Mouse (Mus musculus) cerebral cortex, adult 2 months (tissue): ENCODE data around the gene Scn8a.

Experiments
- WGBS: fragments of 180-500 bp; shearing (Covaris S2); methylation state at CpG from one replicate; pipeline ENCODE4 v1.1.7; 2018; 5-methylcytosine and 5-hydroxymethylcytosine counted together

Gene Scn8a

GRCm38 (mm10) chr15:101039651-101040050, 170.0 kb downstream of the Scn8a start:
- 58% methylated on average over 17 of the region's 17 CpGs for WGBS

- WGBS: 70% methylated on average over 6 of the region's 6 CpGs
Observed at GRCm38 (mm10) chr15:101041966-101042365, 172.3 kb downstream of the Scn8a start.

- 32% methylated on average over 6 of the region's 6 CpGs for WGBS
Observed at GRCm38 (mm10) chr15:101042613-101043012, 173.0 kb downstream of the Scn8a start.

GRCm38 (mm10) chr15:101044531-101044930, 174.9 kb downstream of the Scn8a start:
- 66% methylated on average over 6 of the region's 6 CpGs for WGBS

GRCm38 (mm10) chr15:101046039-101046526, 176.4 kb downstream of the Scn8a start:
- WGBS: 7% methylated on average over 43 of the region's 43 CpGs

- 1% methylated on average over 62 of the region's 77 CpGs for WGBS
Observed at GRCm38 (mm10) chr15:101046527-101047193, 177.0 kb downstream of the Scn8a start.

GRCm38 (mm10) chr15:101047194-101047555, 177.5 kb downstream of the Scn8a start, which contains the start of gene Gm47841:
Gene Gm47841 (minus strand): TSS chr15:101047397.
- 10% methylated on average over 22 of the region's 23 CpGs for WGBS

GRCm38 (mm10) chr15:101048338-101048896, 178.8 kb downstream of the Scn8a start:
- 81% methylated on average over 5 of the region's 5 CpGs for WGBS

- 78% methylated on average over 10 of the region's 10 CpGs for WGBS
Observed at GRCm38 (mm10) chr15:101051869-101052268, 182.2 kb downstream of the Scn8a start.

GRCm38 (mm10) chr15:101052560-101053501, 183.2 kb downstream of the Scn8a start:
- 32% methylated on average over 115 of the region's 120 CpGs for WGBS

- 27% methylated on average over 65 of the region's 65 CpGs for WGBS
Observed at GRCm38 (mm10) chr15:101053832-101054459, 184.3 kb downstream of the Scn8a start.

GRCm38 (mm10) chr15:101054541-101054940, 184.9 kb downstream of the Scn8a start:
- WGBS: 94% methylated on average over 10 of the region's 10 CpGs

- 46% methylated on average over 10 of the region's 10 CpGs for WGBS
Observed at GRCm38 (mm10) chr15:101056225-101056624, 186.6 kb downstream of the Scn8a start.

- 54% methylated on average over 9 of the region's 9 CpGs for WGBS
Observed at GRCm38 (mm10) chr15:101059570-101060279, 190.1 kb downstream of the Scn8a start.

GRCm38 (mm10) chr15:101060280-101060852, 190.7 kb downstream of the Scn8a start:
- WGBS: 87% methylated on average over 11 of the region's 11 CpGs

GRCm38 (mm10) chr15:101065069-101065468, 195.4 kb downstream of the Scn8a start:
- 60% methylated on average over 6 of the region's 6 CpGs for WGBS

- 52% methylated on average over 6 of the region's 6 CpGs for WGBS
Observed at GRCm38 (mm10) chr15:101066364-101066847, 196.7 kb downstream of the Scn8a start.

- 67% methylated on average over 7 of the region's 9 CpGs for WGBS
Observed at GRCm38 (mm10) chr15:101066920-101067696, 197.4 kb downstream of the Scn8a start.

GRCm38 (mm10) chr15:101068029-101068428, 198.4 kb downstream of the Scn8a start:
- WGBS: 81% methylated on average over 3 of the region's 3 CpGs

GRCm38 (mm10) chr15:101068671-101069070, 199.0 kb downstream of the Scn8a start:
- WGBS: 75% methylated on average over 4 of the region's 4 CpGs
